Mouse (Mus musculus): ENCODE data around the gene Nup93. TPM values are rescaled to one million over a fixed set of nuclear protein-coding genes. Genes with fewer than 3 reads are reported as not detected.

Nup93 gene
- polyA plus RNA-seq, 1 experiment from 2014 or later, result 18.2 TPM

DNA sequence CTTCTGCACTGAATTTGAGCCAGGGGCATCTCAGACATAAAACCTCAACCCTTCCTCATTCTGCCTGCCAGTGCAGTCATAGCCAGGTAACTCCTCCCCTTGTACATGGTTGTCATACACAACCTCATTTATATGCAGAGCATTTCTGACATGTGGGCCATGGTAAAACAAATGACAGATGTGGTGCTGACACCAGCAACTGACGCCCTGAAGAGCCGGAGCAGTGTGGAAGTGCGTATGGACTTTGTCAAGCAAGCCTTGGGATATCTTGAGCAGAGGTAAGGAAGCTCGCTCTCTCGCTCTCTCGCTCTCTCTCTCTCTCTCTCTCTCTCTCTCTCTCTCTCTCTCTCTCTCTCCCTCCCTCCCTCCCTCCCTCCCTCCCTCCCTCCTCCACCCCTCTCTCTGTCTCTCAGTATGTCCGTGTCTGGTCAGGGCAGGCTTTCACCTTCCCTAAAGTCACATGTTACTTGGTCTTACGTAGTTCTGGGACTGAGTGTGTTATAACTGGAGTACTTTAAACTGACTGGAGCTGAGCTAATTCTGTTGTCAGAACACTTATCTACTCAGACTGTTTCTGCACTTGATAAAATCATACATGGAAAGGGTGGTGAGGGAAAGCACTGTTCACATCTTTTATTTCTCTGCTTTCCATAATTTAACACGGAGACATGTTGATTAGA is 82.1 kb downstream of the Nup93 start:
- H3K9me3 ChIP-seq (ENCODE audit: low read length), result no peaks in the 10 kb centered on the region
- H3K4me1 ChIP-seq (ENCODE audit: insufficient read depth), result no peaks in the 10 kb centered on the region
- H3K4me2 ChIP-seq (ENCODE audit: low read depth, low read length), result no peak overlapping the region
- DNase-seq, result no peak
- TF ChIP-seq CTCF (IDR thresholded peaks at IDR 0.05; ENCODE audit: low read depth), result no peak
- no peak for TF ChIP-seq EP300 (IDR thresholded peaks at IDR 0.05; ENCODE audit: low read depth)
- no peak overlapping the region for H3K9ac ChIP-seq (replicated peaks)
- peaks cover 10% of the 10 kb centered on the region; the same call in 1 of the 2 replicates for H3K36me3 ChIP-seq (replicated peaks; ENCODE audit: insufficient read depth, low read length)
- ATAC-seq, result no peak
- H3K27me3 ChIP-seq (ENCODE audit: insufficient read depth, low read length), result no peaks in the 10 kb centered on the region
- WGBS (ENCODE audit: insufficient replicate concordance), result 85% methylated on average over 9 of the region's 9 CpGs
- no peak overlapping the region for H3K4me3 ChIP-seq (ENCODE audit: low read depth, low read length)
- no peak overlapping the region for H3K27ac ChIP-seq (ENCODE audit: low read depth)

DNA sequence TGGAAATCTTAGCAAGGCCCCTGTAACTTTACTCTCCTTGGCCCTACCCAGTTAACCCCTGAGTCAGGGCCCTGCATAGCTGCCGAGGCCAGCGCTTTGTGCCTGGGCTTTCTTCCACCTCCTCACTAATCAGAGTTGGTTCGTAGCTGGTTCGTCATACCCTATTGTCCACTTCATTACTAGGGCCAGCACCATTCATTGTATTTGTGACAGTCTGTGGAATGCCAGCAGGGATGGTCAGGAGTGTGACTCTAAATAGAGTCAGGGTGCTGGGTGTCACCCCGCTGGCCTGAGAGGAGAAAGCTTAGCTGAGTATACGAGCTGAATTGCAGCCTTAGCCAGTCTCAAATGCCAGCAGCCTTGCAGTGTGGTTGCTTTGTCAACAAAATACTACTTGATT is 82.7 kb downstream of the Nup93 start:
- DNase-seq, result no peak
- Histone ChIP-seq H3K9me3 (ENCODE audit: low read length) (no peaks in the 10 kb centered on the region), H3K27me3 (ENCODE audit: insufficient read depth, low read length) (no peaks in the 10 kb centered on the region), H3K9ac (replicated peaks) (no peak overlapping the region), H3K4me3 (ENCODE audit: low read depth, low read length) (no peak overlapping the region), H3K27ac (ENCODE audit: low read depth) (no peak overlapping the region), H3K4me2 (ENCODE audit: low read depth, low read length) (no peak overlapping the region), H3K36me3 (replicated peaks; ENCODE audit: insufficient read depth, low read length) (peaks cover 10% of the 10 kb centered on the region), H3K4me1 (ENCODE audit: insufficient read depth) (no peaks in the 10 kb centered on the region)
- WGBS (ENCODE audit: insufficient replicate concordance), result 89% methylated on average over 6 of the region's 6 CpGs
- ATAC-seq, result no peak
- TF ChIP-seq CTCF (IDR thresholded peaks at IDR 0.05; ENCODE audit: low read depth) (no peak), EP300 (IDR thresholded peaks at IDR 0.05; ENCODE audit: low read depth) (no peak)

DNA sequence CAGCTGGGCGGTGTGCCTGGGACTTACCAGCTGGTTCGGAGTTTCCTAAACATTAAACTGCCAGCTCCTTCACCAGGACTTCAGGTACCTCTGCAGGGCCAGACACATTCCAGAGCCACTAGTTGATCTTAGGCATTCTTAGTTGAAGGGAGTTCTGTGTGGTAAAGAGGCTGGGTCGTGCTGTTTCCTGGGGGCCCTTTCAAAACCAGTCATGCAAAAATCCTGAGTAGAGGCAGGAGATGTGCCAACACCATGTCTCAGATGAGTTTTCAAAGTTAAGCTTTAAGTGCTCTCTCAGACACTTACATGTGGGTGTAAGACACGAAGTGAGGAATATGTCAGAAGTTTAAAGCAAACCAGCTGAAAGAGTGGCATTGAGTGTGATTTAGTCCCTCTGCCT is 86.4 kb downstream of the Nup93 start:
- Histone ChIP-seq H3K36me3 (replicated peaks; ENCODE audit: insufficient read depth, low read length) (peaks cover 27% of the 10 kb centered on the region), H3K27ac (ENCODE audit: low read depth) (no peak overlapping the region), H3K27me3 (ENCODE audit: insufficient read depth, low read length) (no peaks in the 10 kb centered on the region), H3K4me2 (ENCODE audit: low read depth, low read length) (no peak overlapping the region), H3K4me3 (ENCODE audit: low read depth, low read length) (no peak overlapping the region), H3K4me1 (ENCODE audit: insufficient read depth) (no peaks in the 10 kb centered on the region), H3K9me3 (ENCODE audit: low read length) (no peaks in the 10 kb centered on the region), H3K9ac (replicated peaks) (no peak overlapping the region)
- 82% methylated on average over 4 of the region's 4 CpGs for WGBS (ENCODE audit: insufficient replicate concordance)
- DNase-seq (no peak), ATAC-seq (no peak)
- TF ChIP-seq CTCF (IDR thresholded peaks at IDR 0.05; ENCODE audit: low read depth), result no peak
- no peak for TF ChIP-seq EP300 (IDR thresholded peaks at IDR 0.05; ENCODE audit: low read depth)

DNA sequence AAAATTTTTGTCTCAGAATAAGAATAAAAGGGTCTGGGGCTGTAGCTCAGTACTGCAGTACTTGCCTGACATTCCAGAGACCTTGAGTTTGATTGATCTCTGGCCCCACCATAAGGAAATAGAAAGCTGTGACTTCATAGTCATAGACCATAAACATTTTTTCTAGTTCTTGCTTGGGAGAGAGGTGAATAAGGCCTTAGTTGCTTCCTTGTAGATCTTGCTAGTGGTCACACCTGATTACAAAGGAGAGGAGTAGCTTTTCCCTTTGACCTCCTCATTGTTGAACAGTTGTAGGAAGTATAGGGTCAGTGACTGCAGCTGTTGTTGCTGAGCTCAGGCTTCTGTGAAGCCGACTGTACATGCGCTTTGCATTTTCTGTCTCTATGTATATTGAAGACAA is 90.0 kb downstream of the Nup93 start:
- Histone ChIP-seq H3K9me3 (ENCODE audit: low read length) (no peaks in the 10 kb centered on the region), H3K36me3 (replicated peaks; ENCODE audit: insufficient read depth, low read length) (peaks cover 34% of the 10 kb centered on the region), H3K4me1 (ENCODE audit: insufficient read depth) (peaks cover 2% of the 10 kb centered on the region), H3K9ac (replicated peaks) (no peak overlapping the region), H3K27ac (ENCODE audit: low read depth) (no peak overlapping the region), H3K4me2 (ENCODE audit: low read depth, low read length) (no peak overlapping the region), H3K4me3 (ENCODE audit: low read depth, low read length) (no peak overlapping the region), H3K27me3 (ENCODE audit: insufficient read depth, low read length) (no peaks in the 10 kb centered on the region)
- ATAC-seq, result no peak
- WGBS (ENCODE audit: insufficient replicate concordance), result 83% methylated on average over 2 of the region's 2 CpGs
- TF ChIP-seq EP300 (IDR thresholded peaks at IDR 0.05; ENCODE audit: low read depth) (no peak), CTCF (IDR thresholded peaks at IDR 0.05; ENCODE audit: low read depth) (no peak)
- DNase-seq, result no peak

DNA sequence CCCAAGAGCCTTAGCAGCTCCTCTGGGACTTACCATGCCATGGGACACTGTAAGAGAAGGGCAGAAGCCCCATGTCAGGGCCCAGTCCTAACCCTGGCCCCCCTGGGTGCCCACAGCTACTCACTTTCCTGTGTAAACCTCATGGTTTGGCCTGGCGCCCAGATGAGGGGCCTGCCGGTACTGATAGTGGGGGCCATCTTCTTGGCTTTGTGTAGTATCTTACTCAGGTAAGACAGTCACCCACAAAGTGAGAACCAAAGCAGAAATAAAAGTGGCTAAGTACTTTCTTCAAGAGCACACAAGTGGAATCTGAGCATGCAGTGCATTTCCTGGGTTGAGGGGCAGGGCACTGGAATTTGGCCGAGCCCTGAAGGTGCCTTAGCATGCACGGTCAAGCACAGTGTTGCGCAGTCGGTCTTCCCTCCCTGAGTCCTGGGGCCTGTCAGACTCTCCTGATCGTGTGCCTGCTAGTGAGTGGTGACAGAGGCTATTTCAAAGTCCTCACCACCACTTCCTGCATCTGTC is 92.7 kb downstream of the Nup93 start:
- DNase-seq (peak; percentile 65), ATAC-seq (peak; percentile 84)
- 48% methylated on average over 7 of the region's 7 CpGs for WGBS (ENCODE audit: insufficient replicate concordance)
- Histone ChIP-seq H3K9me3 (ENCODE audit: low read length) (no peaks in the 10 kb centered on the region), H3K9ac (replicated peaks) (no peak overlapping the region), H3K4me3 (ENCODE audit: low read depth, low read length) (no peak overlapping the region), H3K27me3 (ENCODE audit: insufficient read depth, low read length) (no peaks in the 10 kb centered on the region), H3K4me1 (ENCODE audit: insufficient read depth) (peaks cover 2% of the 10 kb centered on the region), H3K4me2 (ENCODE audit: low read depth, low read length) (0 out of 2 replicates have a peak overlapping the region, but pooled peaks have one; percentile 15), H3K27ac (ENCODE audit: low read depth) (peak overlapping the region; percentile 31; the same call in 1 of the 2 replicates), H3K36me3 (replicated peaks; ENCODE audit: insufficient read depth, low read length) (peaks cover 43% of the 10 kb centered on the region)
- TF ChIP-seq EP300 (IDR thresholded peaks at IDR 0.05; ENCODE audit: low read depth) (peak; percentile 68; the same call in 1 of the 2 replicates), CTCF (IDR thresholded peaks at IDR 0.05; ENCODE audit: low read depth) (no peak)

- ATAC-seq, result peak; percentile 69
These were observed 93.3 kb downstream of the Nup93 start for GRCm38 (mm10) chr8:94307652-94308051.

More at GRCm38 (mm10) chr8:94307652-94308051, 93.3 kb downstream of the Nup93 start:
- Histone ChIP-seq H3K9ac (replicated peaks) (no peak overlapping the region), H3K27me3 (ENCODE audit: insufficient read depth, low read length) (no peaks in the 10 kb centered on the region), H3K4me3 (ENCODE audit: low read depth, low read length) (no peak overlapping the region), H3K9me3 (ENCODE audit: low read length) (no peaks in the 10 kb centered on the region), H3K27ac (ENCODE audit: low read depth) (peak overlapping the region; percentile 31; the same call in 1 of the 2 replicates), H3K4me1 (ENCODE audit: insufficient read depth) (peaks cover 2% of the 10 kb centered on the region), H3K36me3 (replicated peaks; ENCODE audit: insufficient read depth, low read length) (peaks cover 39% of the 10 kb centered on the region), H3K4me2 (ENCODE audit: low read depth, low read length) (no peak overlapping the region)
- TF ChIP-seq EP300 (IDR thresholded peaks at IDR 0.05; ENCODE audit: low read depth), result peak; percentile 55; the same call in 1 of the 2 replicates
- no peak for TF ChIP-seq CTCF (IDR thresholded peaks at IDR 0.05; ENCODE audit: low read depth)
- 41% methylated on average over 9 of the region's 9 CpGs for WGBS (ENCODE audit: insufficient replicate concordance)
- no peak for DNase-seq
